Mouse (Mus musculus) neural tube, embryonic 12.5 days (tissue): ENCODE measurements around the gene Aamp. TPM values are rescaled to one million over a fixed set of nuclear protein-coding genes. Genes with fewer than 3 reads are reported as not detected.

ENCODE experiments used
- ATAC-seq: fragments of 200-750 bp; cut with Nextera tagmentation; 2 replicates; pipeline ENCODE4 v1.8.0; 2017; ENCODE audit warnings: low read depth, mild to moderate bottlenecking, moderate TSS enrichment, moderate library complexity; ENCODE audit not compliant: low FRiP score
- H3K27ac ChIP-seq: fragments of 300-500 bp; sonication (generic); 2 replicates; pipeline ENCODE4 v1.5.1; 2016
- H3K27me3 ChIP-seq: fragments of 300-500 bp; sonication (generic); replicated peaks from 2 replicates; pipeline ENCODE4 v1.6.1; 2016; ENCODE audit warnings: mild to moderate bottlenecking
- H3K36me3 ChIP-seq: fragments of 300-500 bp; sonication (generic); 2 replicates; pipeline ENCODE4 v1.6.1; 2016; ENCODE audit warnings: mild to moderate bottlenecking
- H3K4me1 ChIP-seq: fragments of 300-500 bp; sonication (generic); 2 replicates; pipeline ENCODE4 v1.6.1; 2016
- H3K4me2 ChIP-seq: fragments of 300-500 bp; sonication (generic); replicated peaks from 2 replicates; pipeline ENCODE4 v1.6.1; 2016; ENCODE audit warnings: mild to moderate bottlenecking
- H3K4me3 ChIP-seq: fragments of 300-500 bp; sonication (generic); 2 replicates; pipeline ENCODE4 v1.5.1; 2016
- H3K9ac ChIP-seq: fragments of 300-500 bp; sonication (generic); 2 replicates; pipeline ENCODE4 v1.6.1; 2016; ENCODE audit warnings: mild to moderate bottlenecking
- H3K9me3 ChIP-seq: fragments of 300-500 bp; sonication (generic); 2 replicates; pipeline ENCODE4 v1.6.1; 2016; ENCODE audit warnings: mild to moderate bottlenecking
- WGBS: fragments of 180-500 bp; shearing (Covaris S2); methylation state at CpG from one replicate; pipeline ENCODE4 v1.1.7; 2016; 5-methylcytosine and 5-hydroxymethylcytosine counted together
- polyA plus RNA-seq: library from polyadenylated mRNA; unstranded; fragments of >200 nt; fragmentation: Nextera tagmentation; extraction: Ambion mirVana; gene quantifications from 2 replicates; pipeline ENCODE4 v1.2.1, GENCODE M21; 2016

Aamp gene
- polyA plus RNA-seq, 1 experiment from 2014 or later = 189 TPM

DNA sequence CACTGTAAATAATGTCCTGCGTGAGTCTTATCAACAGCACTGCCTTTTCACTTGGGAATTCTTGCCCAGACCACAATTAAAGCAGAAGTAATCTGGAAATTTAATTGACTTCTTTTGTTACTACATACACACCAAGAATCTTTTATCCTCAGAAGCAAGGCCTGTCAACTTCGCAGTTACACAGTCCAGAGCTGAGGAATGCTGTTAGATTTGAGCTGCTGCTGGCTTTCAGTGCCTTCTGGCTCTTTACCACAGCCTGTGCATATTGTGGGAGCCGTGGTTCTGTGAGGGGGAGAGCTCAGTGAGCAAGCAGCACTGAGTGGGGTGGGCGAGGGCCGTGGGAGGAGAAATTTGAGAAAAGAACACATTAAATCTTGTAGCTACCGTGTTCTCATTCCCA is 44.2 kb downstream of the Aamp start:
- Histone ChIP-seq H3K4me3 (no peak overlapping the region), H3K27ac (no peak overlapping the region), H3K4me2 (no peak overlapping the region), H3K36me3 (no peaks in the 10 kb centered on the region), H3K9ac (0 out of 2 replicates have a peak overlapping the region, but pooled peaks have one; percentile 14), H3K9me3 (no peaks in the 10 kb centered on the region), H3K4me1 (peaks cover 32% of the 10 kb centered on the region), H3K27me3 (no peaks in the 10 kb centered on the region)
- 72% methylated on average over 6 of the region's 6 CpGs for WGBS
- ATAC-seq = no peak

DNA sequence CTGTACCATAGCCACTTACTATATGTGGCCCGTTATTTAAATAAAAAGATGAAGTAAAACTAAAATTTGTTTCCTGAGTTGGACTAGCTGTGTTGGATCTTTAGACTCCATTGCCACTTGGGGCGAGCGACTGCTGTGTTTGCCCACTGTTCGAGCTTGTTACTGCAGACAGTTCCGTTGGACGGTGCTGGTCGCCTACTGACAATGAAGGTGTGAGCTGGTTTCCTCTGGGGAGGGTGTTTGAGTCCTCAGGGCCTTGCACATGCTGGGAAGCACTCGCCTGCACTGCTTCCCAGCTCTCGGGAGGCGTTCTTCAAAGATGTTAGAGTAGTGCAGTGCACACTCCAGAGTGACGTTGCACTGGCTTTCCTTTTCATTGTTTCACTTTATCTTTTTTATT is 44.9 kb downstream of the Aamp start:
- ATAC-seq = no peak
- H3K9me3 ChIP-seq = no peaks in the 10 kb centered on the region
- H3K36me3 ChIP-seq = no peaks in the 10 kb centered on the region
- H3K27ac ChIP-seq = no peak overlapping the region
- H3K4me3 ChIP-seq = no peak overlapping the region
- H3K4me1 ChIP-seq = peaks cover 32% of the 10 kb centered on the region
- H3K4me2 ChIP-seq = peak overlapping the region; percentile 32; the same call in 1 of the 2 replicates
- no peak overlapping the region for H3K9ac ChIP-seq
- H3K27me3 ChIP-seq = no peaks in the 10 kb centered on the region
- WGBS = 70% methylated on average over 11 of the region's 11 CpGs

DNA sequence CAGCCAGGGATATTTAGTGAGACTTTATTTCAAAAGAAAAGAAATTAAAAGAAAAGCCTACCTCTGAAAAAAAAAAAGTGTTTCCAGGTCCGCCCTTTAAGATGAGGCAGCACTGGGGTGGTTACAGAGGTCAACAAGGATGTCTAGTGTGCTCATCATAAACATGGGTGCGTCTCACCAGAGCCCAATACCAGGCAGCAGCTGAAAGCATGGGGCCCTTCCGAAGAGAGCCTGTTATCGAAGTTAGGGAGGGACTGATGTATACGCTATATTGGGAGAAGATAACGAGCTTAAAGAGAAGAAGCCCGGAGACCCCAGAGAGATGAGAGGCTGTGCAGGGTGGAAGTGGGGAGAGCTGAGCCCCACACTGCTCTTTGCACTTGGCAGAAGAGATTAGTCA is 45.4 kb downstream of the Aamp start:
- no peak for ATAC-seq
- WGBS = 83% methylated on average over 7 of the region's 7 CpGs
- Histone ChIP-seq H3K9me3 (no peaks in the 10 kb centered on the region), H3K4me3 (no peak overlapping the region), H3K36me3 (no peaks in the 10 kb centered on the region), H3K4me2 (peak overlapping the region; percentile 32), H3K27ac (no peak overlapping the region), H3K9ac (no peak overlapping the region), H3K27me3 (no peaks in the 10 kb centered on the region), H3K4me1 (peaks cover 32% of the 10 kb centered on the region)

DNA sequence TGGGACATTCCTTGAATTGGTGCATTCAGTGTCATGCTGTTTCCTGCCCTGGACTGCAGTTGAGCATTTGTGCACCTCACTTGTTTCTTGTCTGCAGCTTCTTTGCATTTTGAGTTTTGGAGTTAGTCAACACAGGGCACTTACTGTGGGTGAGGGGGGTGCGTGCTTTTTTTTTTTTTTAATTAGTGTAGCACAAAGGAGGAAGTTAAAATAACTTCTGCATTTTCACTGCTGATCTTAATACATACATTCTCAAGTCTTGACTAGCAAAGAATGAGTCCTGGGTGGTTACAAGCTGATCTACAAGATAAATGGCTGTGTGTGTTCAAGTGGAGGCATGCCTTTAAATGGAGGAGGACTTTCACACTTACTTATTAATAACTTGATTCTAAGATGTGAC is 46.4 kb downstream of the Aamp start:
- WGBS = 69% methylated on average over 1 of the region's 1 CpGs
- Histone ChIP-seq H3K9ac (no peak overlapping the region), H3K4me2 (peak overlapping the region; percentile 82), H3K27me3 (no peaks in the 10 kb centered on the region), H3K36me3 (no peaks in the 10 kb centered on the region), H3K9me3 (no peaks in the 10 kb centered on the region), H3K4me1 (peaks cover 32% of the 10 kb centered on the region), H3K4me3 (peak overlapping the region; percentile 93; the same call in 1 of the 2 replicates), H3K27ac (no peak overlapping the region)
- no peak for ATAC-seq

DNA sequence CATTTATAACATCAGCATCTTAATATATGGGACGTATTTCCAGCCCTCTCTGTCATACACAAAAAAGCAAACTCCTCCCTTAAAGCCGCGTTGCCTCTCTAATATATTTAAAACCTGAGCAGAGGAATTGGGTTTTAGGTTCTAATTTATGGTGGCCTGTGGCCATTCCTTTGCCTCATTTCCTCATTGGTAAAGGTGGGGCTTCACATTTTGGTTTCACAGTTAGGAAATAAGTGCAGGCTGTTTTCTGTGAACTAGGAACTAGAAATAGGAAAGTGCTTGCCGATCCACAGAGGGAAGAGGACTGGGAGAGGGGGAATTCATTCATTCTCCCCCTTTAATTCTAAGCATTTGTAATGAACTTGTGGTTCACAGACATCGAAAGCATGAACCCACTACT is 46.9 kb downstream of the Aamp start:
- no peaks in the 10 kb centered on the region for H3K27me3 ChIP-seq
- H3K9me3 ChIP-seq = no peaks in the 10 kb centered on the region
- no peak overlapping the region for H3K27ac ChIP-seq
- H3K4me1 ChIP-seq = peaks cover 32% of the 10 kb centered on the region
- peak overlapping the region; percentile 93 for H3K9ac ChIP-seq
- H3K4me2 ChIP-seq = peak overlapping the region; percentile 82
- 45% methylated on average over 5 of the region's 5 CpGs for WGBS
- no peak for ATAC-seq
- no peaks in the 10 kb centered on the region for H3K36me3 ChIP-seq
- H3K4me3 ChIP-seq = peak overlapping the region; percentile 93

DNA sequence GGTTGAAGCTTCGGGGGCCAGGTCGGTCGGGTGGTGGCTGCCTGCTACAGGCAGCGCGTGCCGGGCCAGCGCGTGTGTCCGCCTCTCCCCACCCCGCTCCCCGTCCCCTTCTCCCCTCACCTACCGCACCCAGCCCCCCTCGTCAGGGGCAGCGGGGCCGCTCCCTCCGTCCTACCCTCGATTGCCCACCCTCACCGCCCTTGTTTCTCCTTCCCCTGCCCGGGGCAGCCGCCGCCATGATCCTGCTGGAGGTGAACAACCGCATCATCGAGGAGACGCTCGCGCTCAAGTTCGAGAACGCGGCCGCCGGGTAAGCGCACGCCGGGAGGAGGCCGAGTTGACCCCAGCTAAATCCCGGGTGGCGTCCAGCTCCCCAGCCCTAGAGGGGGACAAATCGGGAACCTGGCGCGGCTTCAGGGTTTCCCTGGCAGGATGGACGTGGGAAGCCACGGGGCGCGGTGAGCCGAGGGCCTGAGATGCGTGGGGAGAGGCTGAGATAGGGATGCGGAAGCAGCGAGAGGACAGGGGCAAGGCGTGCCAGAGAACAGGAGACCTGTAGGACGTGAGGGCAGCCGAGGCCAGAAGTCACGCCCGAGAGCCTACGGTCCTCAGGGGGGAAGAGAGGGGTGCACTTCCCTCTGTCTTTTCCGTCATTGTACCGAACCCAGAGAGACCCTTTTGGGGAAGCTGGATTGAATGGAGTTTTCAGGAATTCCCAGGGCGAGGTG is 47.8 kb downstream of the Aamp start:
- peaks cover 32% of the 10 kb centered on the region for H3K4me1 ChIP-seq
- H3K27me3 ChIP-seq = no peaks in the 10 kb centered on the region
- peak overlapping the region; percentile 93 for H3K4me3 ChIP-seq
- H3K36me3 ChIP-seq = no peaks in the 10 kb centered on the region
- WGBS = under 1% methylated on average over 53 of the region's 57 CpGs
- ATAC-seq = peak; percentile 57
- H3K9me3 ChIP-seq = no peaks in the 10 kb centered on the region
- peak overlapping the region; percentile 70 for H3K27ac ChIP-seq
- peak overlapping the region; percentile 93 for H3K9ac ChIP-seq
- peak overlapping the region; percentile 82 for H3K4me2 ChIP-seq

DNA sequence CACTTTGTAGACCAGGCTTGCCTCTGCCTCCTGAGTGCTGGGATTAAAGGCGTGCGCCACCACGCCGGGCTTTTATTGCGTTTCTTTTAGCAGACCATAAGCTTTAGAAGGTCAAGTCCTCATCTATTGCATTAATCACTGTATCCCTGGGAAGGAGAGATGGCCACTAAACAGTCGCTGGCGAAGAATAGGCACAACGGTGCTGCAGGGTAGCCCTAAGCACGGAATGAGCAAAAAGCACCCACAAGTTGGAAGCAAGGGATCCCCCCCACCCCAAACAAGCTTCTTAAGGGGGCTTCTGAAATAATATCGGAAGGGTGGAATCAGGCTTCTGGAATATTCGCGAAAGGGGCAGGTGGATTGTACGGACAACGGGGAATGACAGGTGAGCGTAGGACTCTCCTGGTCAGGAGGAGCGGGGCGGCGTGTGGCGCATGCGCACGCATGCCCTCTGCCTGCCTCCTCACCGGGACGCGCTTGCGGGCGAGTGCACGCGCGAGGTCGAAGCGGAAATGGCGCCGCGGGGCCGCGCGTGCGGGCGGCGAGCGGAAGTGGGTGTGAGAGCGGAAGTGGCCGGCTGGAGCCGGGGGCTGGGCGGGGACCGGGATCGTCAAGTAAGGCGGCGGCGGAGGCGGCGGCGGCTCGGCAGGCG is 48.5 kb downstream of the Aamp start, which contains the start of gene Arpc2:
Arpc2 (plus strand) TSS at position 147 of the 652 bp plus-strand sequence.
- ATAC-seq = peak; percentile 93
- H3K4me2 ChIP-seq = peak within 1 kb of the TSS; percentile 82
- no peaks in the 10 kb centered on the region for H3K9me3 ChIP-seq
- no peaks in the 10 kb centered on the region for H3K27me3 ChIP-seq
- H3K4me3 ChIP-seq = peak within 1 kb of the TSS; percentile 93
- peak within 1 kb of the TSS; percentile 93 for H3K9ac ChIP-seq
- H3K36me3 ChIP-seq = no peaks in the 10 kb centered on the region
- WGBS = 2% methylated on average over 45 of the region's 55 CpGs
- H3K4me1 ChIP-seq = peaks cover 32% of the 10 kb centered on the region
- H3K27ac ChIP-seq = peak within 1 kb of the TSS; percentile 70

DNA sequence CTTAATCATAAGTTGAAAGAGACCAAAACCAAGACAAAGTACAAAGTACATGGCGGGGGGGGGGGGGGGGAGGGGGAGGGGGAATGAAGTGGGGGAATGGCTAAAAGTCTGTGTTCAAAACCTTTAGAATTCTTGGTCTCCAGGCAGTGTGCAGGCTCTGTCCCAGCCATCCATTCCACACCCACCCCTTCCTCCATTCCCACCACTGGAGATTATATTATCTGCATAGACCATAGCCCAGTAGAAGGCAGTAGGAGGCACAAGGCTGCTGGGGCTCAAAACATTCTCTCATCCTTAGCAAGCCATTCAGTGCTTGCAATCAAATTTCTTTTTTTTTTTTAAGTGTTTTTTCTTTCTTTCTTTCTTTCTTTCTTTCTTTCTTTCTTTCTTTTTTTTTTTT is 53.5 kb downstream of the Aamp start:
- H3K36me3 ChIP-seq = no peaks in the 10 kb centered on the region
- no peak overlapping the region for H3K4me2 ChIP-seq
- ATAC-seq = no peak
- no peaks in the 10 kb centered on the region for H3K9me3 ChIP-seq
- no peak overlapping the region for H3K4me3 ChIP-seq
- H3K9ac ChIP-seq = no peak overlapping the region
- H3K4me1 ChIP-seq = no peaks in the 10 kb centered on the region
- 83% methylated on average over 1 of the region's 1 CpGs for WGBS
- H3K27ac ChIP-seq = no peak overlapping the region
- H3K27me3 ChIP-seq = no peaks in the 10 kb centered on the region

DNA sequence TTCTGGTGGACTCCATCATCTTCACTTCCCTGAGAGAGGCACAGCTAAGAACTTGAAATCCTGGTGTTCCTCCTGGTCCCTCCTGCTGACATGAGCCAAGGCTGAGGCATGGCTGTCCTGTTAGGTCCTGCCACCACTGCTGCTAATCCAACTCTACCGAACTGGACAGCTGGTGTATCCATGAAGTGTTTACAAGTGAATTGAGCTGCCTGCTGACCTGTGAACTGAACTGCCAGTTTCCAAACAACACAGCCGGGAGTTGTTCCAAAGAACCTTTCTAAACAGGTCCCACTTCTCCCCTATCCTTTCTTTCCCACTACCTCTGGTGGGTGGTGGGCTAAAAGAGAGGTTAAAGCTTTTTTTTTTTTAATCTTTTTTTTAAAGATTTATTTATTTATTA is 54.6 kb downstream of the Aamp start:
- Histone ChIP-seq H3K4me1 (no peaks in the 10 kb centered on the region), H3K27ac (no peak overlapping the region), H3K4me2 (no peak overlapping the region), H3K27me3 (no peaks in the 10 kb centered on the region), H3K9ac (no peak overlapping the region), H3K9me3 (no peaks in the 10 kb centered on the region), H3K4me3 (no peak overlapping the region), H3K36me3 (no peaks in the 10 kb centered on the region)
- WGBS = 80% methylated on average over 2 of the region's 2 CpGs
- no peak for ATAC-seq

Other genes with a start within 250 kb of the Aamp start
- gene Tns1, start 160.3 kb downstream of the Aamp start, polyA plus RNA-seq = 13.8 and 16.5 TPM in 2 replicates
- 0.37 and 0.51 TPM in 2 replicates for gene Rufy4, start 159.2 kb downstream of the Aamp start, polyA plus RNA-seq
- 0.08 and 0.32 TPM in 2 replicates for gene Cxcr2, start 130.7 kb downstream of the Aamp start, polyA plus RNA-seq
- gene Cxcr1, start 90.1 kb downstream of the Aamp start, polyA plus RNA-seq = not detected in 2 replicates
- 374 and 394 TPM in 2 replicates for gene Arpc2, start 48.7 kb downstream of the Aamp start, polyA plus RNA-seq
- 0.19 TPM in 1 of 2 replicates, not detected in the other for gene Gpbar1, start 6.2 kb downstream of the Aamp start, polyA plus RNA-seq
- 96.1 and 104 TPM in 2 replicates for gene Pnkd, start 192 bp upstream of the Aamp start, polyA plus RNA-seq
- gene Tmbim1, start 20.9 kb upstream of the Aamp start, polyA plus RNA-seq = 9.0 and 9.5 TPM in 2 replicates
- 0.25 and 0.75 TPM in 2 replicates for gene Catip, start 77.4 kb upstream of the Aamp start, polyA plus RNA-seq
- gene Slc11a1, start 90.5 kb upstream of the Aamp start, polyA plus RNA-seq = 2.1 and 4.1 TPM in 2 replicates
- gene Ctdsp1, start 106.8 kb upstream of the Aamp start, polyA plus RNA-seq = 29.9 and 31.3 TPM in 2 replicates
- 0.15 and 0.17 TPM in 2 replicates for gene Vil1, start 124.6 kb upstream of the Aamp start, polyA plus RNA-seq
- gene Cnot9, start 221.3 kb upstream of the Aamp start, polyA plus RNA-seq = 60.5 and 62.1 TPM in 2 replicates